Mouse (Mus musculus) CH12.LX (cell line): ENCODE measurements around the gene Kcnc4.

Source experiments
- CTCF ChIP-seq, 2 experiments: IDR thresholded peaks in 1 of 2; conservative IDR thresholded peaks in 1 of 2; 2 replicates each; pipeline ENCODE4 v1.5.1; 2011 to 2012; ENCODE audit warnings: low read depth in 2 of 2, low read length in 2 of 2, improper control_type of control experiment in 1 of 2, inconsistent platforms in 1 of 2, mild to moderate bottlenecking in 1 of 2, moderate library complexity in 1 of 2
- EP300 ChIP-seq: IDR thresholded peaks from 2 replicates; pipeline ENCODE4 v1.6.1; 2011; ENCODE audit warnings: low read length, improper control_type of control experiment
- IRF4 ChIP-seq: IDR thresholded peaks from 2 replicates; pipeline ENCODE4 v1.6.1; 2014; ENCODE audit warnings: low read depth, mild to moderate bottlenecking, inconsistent platforms, low read length, improper control_type of control experiment
- MAZ ChIP-seq: IDR thresholded peaks from 2 replicates; pipeline ENCODE4 v1.6.1; 2012; ENCODE audit warnings: low read depth, mild to moderate bottlenecking, inconsistent platforms, low read length, improper control_type of control experiment, moderate library complexity
- MXI1 ChIP-seq: IDR thresholded peaks from 2 replicates; pipeline ENCODE4 v1.6.1; 2011; ENCODE audit warnings: mild to moderate bottlenecking, low read depth, low read length, improper control_type of control experiment
- NELFE ChIP-seq: IDR thresholded peaks from 2 replicates; pipeline ENCODE4 v1.6.1; 2011; ENCODE audit warnings: low read depth, low read length, improper control_type of control experiment
- PAX5 ChIP-seq: IDR thresholded peaks from 2 replicates; pipeline ENCODE4 v1.6.1; 2012; ENCODE audit warnings: low read length, inconsistent platforms, mixed read lengths
- POLR2AphosphoS2 ChIP-seq: IDR thresholded peaks from 2 replicates; pipeline ENCODE4 v1.6.1; 2011; ENCODE audit warnings: low read depth, low read length, improper control_type of control experiment
- RAD21 ChIP-seq: IDR thresholded peaks from 2 replicates; pipeline ENCODE4 v1.6.1; 2011; ENCODE audit warnings: low read depth, mild to moderate bottlenecking, low read length, improper control_type of control experiment, moderate library complexity
- RCOR1 ChIP-seq: conservative IDR thresholded peaks from 2 replicates; pipeline ENCODE4 v1.6.1; 2012; ENCODE audit warnings: low read depth, mild to moderate bottlenecking, inconsistent platforms, low read length, improper control_type of control experiment
- TBP ChIP-seq: conservative IDR thresholded peaks from 2 replicates; pipeline ENCODE4 v1.6.1; 2011; ENCODE audit warnings: low read depth, low read length, improper control_type of control experiment
- TCF12 ChIP-seq: IDR thresholded peaks from 2 replicates; pipeline ENCODE4 v1.6.1; 2014; ENCODE audit warnings: low read depth, mild to moderate bottlenecking, inconsistent platforms, low read length, improper control_type of control experiment
- USF1 ChIP-seq: IDR thresholded peaks from 2 replicates; pipeline ENCODE4 v1.6.1; 2014; ENCODE audit warnings: low read depth, mild to moderate bottlenecking, inconsistent platforms, low read length, improper control_type of control experiment
- ZMIZ1 ChIP-seq: IDR thresholded peaks from 2 replicates; pipeline ENCODE4 v1.6.1; 2012; ENCODE audit warnings: low read depth, mild to moderate bottlenecking, inconsistent platforms, low read length, improper control_type of control experiment

DNA sequence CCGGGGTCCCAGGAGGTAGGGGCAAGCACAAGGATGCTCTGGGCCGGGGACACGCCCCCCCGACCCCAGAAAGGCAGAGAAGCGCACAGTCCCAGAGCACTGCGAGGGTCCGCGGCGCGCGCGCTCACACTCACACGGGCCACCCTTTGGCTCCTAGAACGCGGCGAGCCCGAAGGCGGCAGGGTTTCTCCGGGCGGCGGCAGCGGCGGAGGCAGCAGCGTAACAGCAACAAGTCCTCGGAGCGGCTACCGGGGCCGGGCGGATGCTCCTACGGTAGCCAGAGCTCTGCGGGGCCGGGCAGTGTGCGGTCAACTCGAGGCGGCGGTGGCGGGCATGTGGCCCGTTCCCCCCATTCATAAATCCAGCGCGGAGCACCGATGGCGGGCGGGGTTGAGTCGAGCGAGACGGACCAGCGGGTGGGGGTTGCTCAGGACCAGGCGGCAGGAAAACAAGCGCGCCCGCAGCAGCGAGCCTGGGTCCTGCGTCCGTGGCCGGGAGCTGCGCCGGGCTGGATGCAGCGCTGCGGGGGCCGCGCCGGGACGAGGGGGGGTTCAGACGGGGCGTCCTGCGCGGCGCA lies at the start of gene Kcnc4:
- TF ChIP-seq PAX5 (no peak), CTCF (conservative IDR thresholded peaks at IDR 0.05 in 1 of 2, IDR thresholded peaks at IDR 0.05 in 1 of 2; ENCODE audit: low read depth in 2 of 2, low read length in 2 of 2) (no peak), TCF12 (no peak), RCOR1 (no peak), MXI1 (no peak), NELFE (no peak), ZMIZ1 (no peak), TBP (no peak), EP300 (no peak), IRF4 (no peak), USF1 (no peak), POLR2AphosphoS2 (no peak), MAZ (no peak), RAD21 (no peak)
